Mouse (Mus musculus) thymus, adult 2 months (tissue): ENCODE measurements around the gene C330021F23Rik. TPM values are rescaled to one million over a fixed set of nuclear protein-coding genes. Genes with fewer than 3 reads are reported as not detected.

ENCODE experiments used
- DNase-seq: peaks from one replicate; pipeline ENCODE4 v3.0.0; 2021
- H3K27ac ChIP-seq: fragments of 200-500 bp; 2 replicates; pipeline ENCODE4 v1.5.1; 2012; ENCODE audit warnings: low read length, control low read depth; ENCODE audit not compliant: control insufficient read depth, insufficient read depth
- H3K27me3 ChIP-seq: fragments of 200-500 bp; 2 replicates; pipeline ENCODE4 v1.6.1; 2012; ENCODE audit warnings: mild to moderate bottlenecking, low read length, moderate library complexity, mixed read lengths; ENCODE audit not compliant: control insufficient read depth, insufficient read depth
- H3K36me3 ChIP-seq: fragments of 200-500 bp; 2 replicates; pipeline ENCODE4 v1.6.1; 2012; ENCODE audit warnings: mild to moderate bottlenecking, low read length, moderate library complexity; ENCODE audit not compliant: control insufficient read depth, insufficient read depth
- H3K4me1 ChIP-seq: fragments of 200-500 bp; replicated peaks from 2 replicates; pipeline ENCODE4 v1.6.1; 2012; ENCODE audit warnings: low read length; ENCODE audit not compliant: control insufficient read depth, insufficient read depth
- H3K4me3 ChIP-seq: fragments of 200-500 bp; 2 replicates; pipeline ENCODE4 v1.5.1; 2012; ENCODE audit warnings: mild to moderate bottlenecking, low read length, control low read depth, moderate library complexity; ENCODE audit not compliant: control insufficient read depth, insufficient read depth
- CTCF ChIP-seq: fragments of 200-500 bp; IDR thresholded peaks from 2 replicates; pipeline ENCODE4 v1.5.1; 2012; ENCODE audit warnings: mild to moderate bottlenecking, control low read depth, low read length, moderate library complexity, borderline replicate concordance; ENCODE audit not compliant: control insufficient read depth, poor library complexity, insufficient read depth; ENCODE audit errors: extremely low read depth
- POLR2A ChIP-seq: fragments of 200-500 bp; IDR thresholded peaks from 2 replicates; pipeline ENCODE4 v1.6.1; 2012; ENCODE audit warnings: mild to moderate bottlenecking, low read length, control low read depth, moderate library complexity; ENCODE audit not compliant: control insufficient read depth, poor library complexity, insufficient read depth; ENCODE audit errors: extremely low read depth
- WGBS: fragments of 180-500 bp; shearing (Covaris S2); methylation state at CpG from one replicate; pipeline ENCODE4 v1.1.7; 2018; 5-methylcytosine and 5-hydroxymethylcytosine counted together
- polyA plus RNA-seq: library from polyadenylated mRNA; depleted of rRNA; stranded (reverse); fragments of >200 nt; gene quantifications from 2 replicates; pipeline ENCODE4 v1.2.3, GENCODE M21; 2012

C330021F23Rik gene
- polyA plus RNA-seq, 1 experiment: not detected

DNA sequence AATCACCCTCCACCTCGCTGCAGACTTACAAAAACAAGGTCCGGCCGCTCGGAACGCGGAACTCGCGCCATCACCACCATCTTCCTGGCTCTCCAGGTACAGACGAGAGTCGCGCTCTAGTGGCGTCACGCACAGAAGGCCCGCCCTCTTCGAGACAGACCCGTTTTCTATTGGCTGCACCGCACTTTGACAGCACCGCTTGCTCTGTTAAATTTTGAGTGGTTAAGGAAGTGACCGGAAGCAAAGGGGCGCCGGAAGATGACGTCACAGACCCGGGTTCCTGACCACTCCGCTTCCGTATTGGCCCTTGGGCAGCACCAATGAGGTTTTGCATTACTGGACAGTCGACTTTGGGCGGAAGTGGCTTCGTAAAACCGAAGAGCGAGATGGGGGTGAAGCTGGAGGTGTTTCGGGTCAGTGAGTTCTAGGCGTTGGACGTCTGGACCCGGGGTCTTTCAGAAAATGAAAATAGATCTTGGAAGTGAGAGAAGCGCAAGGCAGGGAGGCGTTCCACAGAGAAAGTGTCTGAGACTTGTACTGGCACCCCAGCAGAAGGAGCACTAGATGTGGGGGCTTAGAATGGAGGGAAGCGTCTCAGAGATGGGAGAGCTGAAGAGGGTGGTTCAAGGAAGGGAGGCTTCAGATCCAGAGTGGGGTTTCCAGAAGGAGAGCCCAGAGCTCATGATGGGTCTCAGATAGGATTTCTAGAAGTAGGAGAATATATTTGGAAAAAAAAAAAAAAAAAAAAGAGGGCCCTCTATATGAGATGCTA is 53.6 kb downstream of the C330021F23Rik start, which contains the start of the genes Xab2 and Pet100:
Xab2 (minus strand) TSS at position 118 of the 772 bp plus-strand sequence.
Pet100 (plus strand) TSS at position 350 of the 772 bp plus-strand sequence.
- DNase-seq: peak; percentile 96
- H3K27ac ChIP-seq: no peak within 1 kb of the TSS; the same call in 1 of the 2 replicates
- under 1% methylated on average over 37 of the region's 37 CpGs for WGBS
- H3K4me1 ChIP-seq: peaks cover 6% of the 10 kb centered on the region
- H3K36me3 ChIP-seq: peaks cover 6% of the 10 kb centered on the region
- H3K4me3 ChIP-seq: peak within 1 kb of the TSS; percentile 54
- H3K27me3 ChIP-seq: no peaks in the 10 kb centered on the region
- TF ChIP-seq POLR2A (no peak), CTCF (peak; percentile 21; the same call in 1 of the 2 replicates)

DNA sequence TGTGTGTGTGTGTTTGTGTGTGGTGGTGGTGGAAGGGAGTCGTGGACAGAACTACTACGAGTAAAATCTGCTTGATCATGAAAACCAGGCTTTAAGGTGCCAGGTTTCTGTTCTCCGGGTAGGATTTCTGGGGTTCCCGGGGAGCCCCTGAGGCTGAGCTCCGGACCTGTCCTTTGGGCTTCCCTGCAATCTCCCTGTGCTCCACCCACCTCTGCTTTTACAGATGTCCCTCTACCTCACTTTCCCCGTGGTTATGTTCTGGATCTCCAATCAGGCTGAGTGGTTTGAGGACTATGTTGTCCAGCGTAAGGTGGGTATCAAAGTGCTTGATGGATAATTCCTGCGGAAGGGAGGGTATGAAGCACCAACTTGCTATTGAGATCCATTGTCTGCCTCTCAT is 54.3 kb downstream of the C330021F23Rik start:
- Histone ChIP-seq H3K27me3 (no peaks in the 10 kb centered on the region), H3K4me1 (peaks cover 9% of the 10 kb centered on the region), H3K27ac (no peak overlapping the region), H3K4me3 (no peak overlapping the region), H3K36me3 (no peaks in the 10 kb centered on the region; the same call in 1 of the 2 replicates)
- 61% methylated on average over 8 of the region's 8 CpGs for WGBS
- no peak for DNase-seq
- TF ChIP-seq CTCF: no peak
- no peak for TF ChIP-seq POLR2A

DNA sequence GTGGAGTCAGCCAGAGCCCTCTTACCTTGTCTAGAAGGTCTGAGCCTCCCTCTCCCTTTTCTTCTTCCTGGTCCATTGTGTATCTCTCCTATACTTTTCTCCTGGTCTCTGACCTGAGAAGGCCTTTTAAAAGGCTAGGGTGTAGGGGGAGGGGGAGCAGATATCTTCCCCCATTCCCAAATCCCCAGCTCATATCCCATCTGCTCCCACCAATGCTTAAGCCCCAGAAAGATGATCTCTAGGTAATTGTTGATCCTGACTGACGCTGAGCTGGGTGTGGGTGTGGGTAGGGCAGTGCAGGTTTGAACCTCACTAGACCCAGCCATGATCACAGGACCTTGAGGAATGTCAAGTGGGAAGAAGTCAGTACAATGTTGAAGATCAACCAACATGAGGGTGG is 57.7 kb downstream of the C330021F23Rik start, which contains the start of gene Pcp2:
Pcp2 (minus strand) TSS at position 101 of the 400 bp plus-strand sequence.
- 100% methylated on average over 1 of the region's 1 CpGs for WGBS
- Histone ChIP-seq H3K27me3 (no peaks in the 10 kb centered on the region), H3K4me3 (no peak within 1 kb of the TSS), H3K27ac (no peak within 1 kb of the TSS), H3K4me1 (peaks cover 7% of the 10 kb centered on the region), H3K36me3 (no peaks in the 10 kb centered on the region)
- no peak for DNase-seq
- TF ChIP-seq CTCF (no peak), POLR2A (no peak)

DNA sequence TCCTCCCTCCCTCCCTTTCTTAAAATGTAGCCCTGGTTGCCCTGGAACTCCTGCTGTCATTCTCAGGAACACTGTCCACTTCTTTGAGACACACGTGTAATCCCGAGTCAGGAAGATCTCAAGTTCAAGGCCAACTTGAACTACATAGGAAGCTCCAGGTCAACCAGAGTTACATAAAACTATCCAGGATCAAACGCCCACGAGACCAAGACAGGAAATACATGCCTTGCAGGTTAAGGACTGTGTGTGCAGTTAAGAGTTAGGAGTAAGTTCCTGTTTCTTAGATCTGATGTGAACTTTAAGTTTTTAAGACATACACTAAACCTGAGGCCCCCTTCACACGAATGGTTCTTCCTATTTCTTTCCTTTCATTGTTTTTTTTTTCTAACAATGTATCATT is 59.2 kb downstream of the C330021F23Rik start:
- peaks cover 16% of the 10 kb centered on the region for H3K4me1 ChIP-seq
- DNase-seq: no peak
- no peak overlapping the region for H3K27ac ChIP-seq
- TF ChIP-seq CTCF: no peak
- no peak for TF ChIP-seq POLR2A
- H3K4me3 ChIP-seq: no peak overlapping the region
- H3K36me3 ChIP-seq: no peaks in the 10 kb centered on the region
- H3K27me3 ChIP-seq: no peaks in the 10 kb centered on the region
- WGBS: 4% methylated on average over 5 of the region's 5 CpGs

DNA sequence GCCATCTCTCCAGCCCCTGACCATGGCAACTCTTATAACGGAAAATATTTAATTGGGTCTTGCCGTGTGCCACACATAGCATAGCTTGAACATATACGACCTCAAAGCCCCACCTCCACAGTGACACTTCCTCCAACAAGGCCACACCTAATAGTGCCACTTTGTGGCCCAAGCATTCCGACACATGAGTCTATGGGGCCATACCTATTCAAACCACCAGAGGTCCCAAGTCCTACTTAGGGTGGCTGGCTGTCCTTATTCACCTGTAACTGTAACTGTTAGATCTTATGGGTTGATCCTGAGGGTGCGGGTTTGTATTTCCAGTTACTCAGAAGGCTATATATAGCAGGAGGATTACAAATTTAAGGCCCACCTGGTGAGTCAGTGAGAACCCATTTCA is 60.2 kb downstream of the C330021F23Rik start:
- H3K4me3 ChIP-seq: no peak overlapping the region
- H3K36me3 ChIP-seq: no peaks in the 10 kb centered on the region
- no peak overlapping the region for H3K27ac ChIP-seq
- H3K4me1 ChIP-seq: peaks cover 13% of the 10 kb centered on the region
- no peaks in the 10 kb centered on the region for H3K27me3 ChIP-seq
- DNase-seq: peak; percentile 35
- WGBS: 73% methylated on average over 5 of the region's 5 CpGs
- no peak for TF ChIP-seq POLR2A
- no peak for TF ChIP-seq CTCF

DNA sequence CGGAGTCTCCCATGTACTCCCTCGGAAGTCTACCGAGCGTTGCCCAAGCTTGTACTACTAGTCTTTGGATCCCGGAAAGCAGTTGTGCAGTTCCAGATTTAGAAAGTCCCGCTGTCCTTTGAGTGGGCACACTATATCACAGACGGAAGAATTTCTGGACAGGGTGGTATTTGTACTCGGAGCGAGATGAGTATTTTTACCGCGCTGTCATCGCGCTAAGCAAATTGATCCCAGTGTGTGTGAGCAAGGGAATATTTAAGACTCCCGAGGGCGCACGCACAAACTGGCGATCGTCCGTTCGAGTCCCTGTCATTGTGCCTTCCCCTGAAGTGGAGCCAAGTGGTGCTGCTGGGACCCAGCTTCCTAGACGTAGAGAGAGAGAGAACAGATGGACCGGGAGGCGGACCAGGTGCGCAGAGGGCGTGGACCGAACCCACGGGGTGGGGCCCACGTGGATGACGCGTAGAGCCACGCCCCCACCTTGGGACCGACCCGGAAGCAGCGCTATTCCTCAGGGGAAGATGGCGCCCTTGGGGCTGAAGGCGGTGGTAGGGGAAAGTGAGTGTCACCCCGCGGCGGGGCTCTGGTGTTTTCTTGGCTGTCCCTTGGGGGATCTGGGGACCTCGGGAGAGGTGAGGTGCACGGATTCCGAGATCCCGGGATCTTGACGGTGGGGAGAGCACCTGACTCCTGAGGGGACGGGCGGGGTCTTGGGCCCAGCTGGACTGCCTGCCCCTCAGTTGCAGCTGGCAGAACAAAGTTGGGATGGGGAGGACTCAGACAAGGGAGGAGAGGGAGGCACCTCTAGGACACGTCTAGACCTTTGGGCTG is 63.1 kb downstream of the C330021F23Rik start, which contains the start of gene Stxbp2:
Stxbp2 (plus strand) TSS at position 309 of the 831 bp plus-strand sequence.
- Histone ChIP-seq H3K27me3 (no peaks in the 10 kb centered on the region), H3K36me3 (peaks cover 3% of the 10 kb centered on the region), H3K4me3 (peak within 1 kb of the TSS; percentile 85), H3K27ac (no peak within 1 kb of the TSS), H3K4me1 (peaks cover 13% of the 10 kb centered on the region)
- DNase-seq: peak; percentile 87
- TF ChIP-seq POLR2A: peak; percentile 68; the same call in 1 of the 2 replicates
- TF ChIP-seq CTCF: no peak
- WGBS: 3% methylated on average over 47 of the region's 47 CpGs
